Mouse (Mus musculus) CD4-positive helper T cell, adult 2 months (primary cell): ENCODE measurements at regions not wholly inside any gene's neighbourhood (a gene's known extent, or its start where the extent isn't known, plus 50 kb on each side); places are given as distances from the start of the nearest gene placed in this dataset.
A peak's percentile ranks its signal among the peaks of the same experiment; 100 is the strongest.
"Not testable (repeated sequence)": the region's sequence is repeated elsewhere in the genome, so short reads cannot be mapped to it uniquely, and the experiment has no call there.

Experiments
- DNase-seq: peaks from one replicate; pipeline ENCODE4 v3.0.0-alpha.2; 2012; ENCODE audit warnings: low read depth, missing footprints, low spot score

DNA sequence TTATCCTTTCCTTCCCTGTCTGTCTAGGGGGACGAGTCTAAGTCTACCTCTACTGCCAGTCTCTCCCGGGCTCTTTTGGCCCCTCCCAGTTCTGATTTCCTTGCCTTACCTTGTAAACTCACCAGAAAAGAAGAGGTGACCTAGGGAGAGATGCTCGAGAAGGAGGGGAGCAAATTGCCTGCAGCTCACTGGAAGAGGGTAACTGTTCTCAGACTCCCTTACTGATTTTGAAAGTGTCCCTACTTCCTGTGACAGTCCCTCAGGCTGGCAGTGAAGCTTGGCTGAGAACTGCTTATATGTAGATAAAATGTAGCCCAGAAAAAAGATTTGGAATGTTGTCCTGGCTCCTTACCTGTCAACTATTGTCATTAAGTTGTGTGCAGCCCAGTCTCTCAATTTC lies 180.6 kb upstream of the Tab2 start:
- DNase-seq, result no peak

GRCm38 (mm10) chr10:8135272-8135671 lies 179.2 kb upstream of the Tab2 start:
- no peak for DNase-seq

DNA sequence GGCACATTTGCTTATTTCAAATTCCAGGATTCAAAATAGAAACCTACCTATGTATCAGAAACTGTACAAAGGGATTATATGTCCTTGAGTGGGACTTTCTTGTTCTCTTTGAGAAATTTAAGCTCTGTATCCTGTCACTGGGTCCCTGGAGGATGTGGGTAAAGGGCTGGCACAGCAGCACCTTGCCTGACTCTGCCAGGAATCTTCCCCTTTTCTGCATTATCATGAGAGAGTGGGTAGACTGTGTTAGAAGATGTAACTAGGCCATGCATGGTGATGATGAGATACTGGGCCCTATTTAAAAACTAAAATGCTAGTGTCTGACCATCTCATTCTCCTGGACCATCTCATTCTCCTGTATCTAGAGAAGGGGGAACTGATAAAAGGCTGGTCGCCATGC lies 178.4 kb upstream of the Tab2 start:
- no peak for DNase-seq

DNA sequence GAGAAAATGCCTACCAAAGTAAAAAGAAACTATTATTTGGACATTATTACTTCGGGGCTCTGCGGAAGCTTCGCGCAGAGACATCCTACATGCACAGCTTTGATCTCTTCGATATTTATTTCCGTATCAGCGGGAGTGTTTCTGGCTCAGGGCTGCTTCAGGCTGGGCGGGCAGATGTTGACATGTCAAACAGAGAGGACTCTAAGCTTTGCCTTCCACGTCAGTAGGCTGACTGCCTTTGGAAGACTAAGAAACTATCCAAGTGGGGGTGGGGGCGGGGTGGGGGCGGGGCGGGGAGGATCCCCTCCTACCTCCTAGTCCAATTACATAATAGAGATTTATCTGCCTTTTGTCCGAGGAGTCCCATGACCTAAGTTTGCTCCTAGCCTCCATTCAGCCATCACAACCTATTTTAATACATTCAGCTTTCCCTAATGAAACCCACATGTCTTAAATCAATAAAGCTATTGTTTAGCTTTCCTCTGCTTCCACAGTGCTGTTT lies 177.5 kb upstream of the Tab2 start:
- peak; percentile 34 for DNase-seq

- DNase-seq, result no peak
Measured at GRCm38 (mm10) chr10:8132795-8133194, 176.8 kb upstream of the Tab2 start.

DNA sequence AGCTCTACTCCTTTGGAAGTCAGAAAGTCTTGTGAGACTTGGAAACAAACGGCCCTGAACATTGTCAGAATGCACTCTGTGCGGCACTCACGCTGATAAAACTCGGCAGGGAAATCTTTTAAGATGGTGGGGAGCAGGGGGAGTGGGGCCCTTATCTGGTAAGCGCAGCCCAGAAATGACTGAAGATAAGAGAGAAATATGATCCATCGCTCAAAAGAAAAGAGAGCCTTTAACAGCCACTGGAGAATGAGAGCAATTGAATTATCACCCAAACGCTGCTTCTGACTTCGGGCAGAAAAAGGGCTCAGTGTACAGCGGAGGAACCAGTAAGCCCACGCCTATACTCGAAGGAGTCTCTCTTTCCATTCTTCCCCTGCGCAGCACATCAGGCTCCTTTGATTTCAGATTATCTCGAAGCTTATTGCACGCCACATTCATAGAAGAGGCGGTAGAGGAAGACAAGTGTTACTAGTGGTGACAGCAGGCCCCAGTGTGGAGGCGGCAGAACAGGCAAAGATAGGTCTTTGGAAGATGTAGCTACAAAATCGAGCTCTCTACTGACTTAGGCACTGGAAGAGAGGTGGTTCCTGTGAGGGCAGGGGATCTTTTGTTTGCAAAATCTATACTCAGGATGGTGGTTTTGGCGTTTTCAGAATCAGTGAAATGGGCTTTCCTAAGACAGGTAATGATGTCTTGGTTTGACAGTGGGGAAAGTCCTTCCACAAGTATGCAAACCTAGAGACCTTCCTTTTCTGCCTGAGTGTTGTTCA lies 174.6 kb upstream of the Tab2 start:
- peak; percentile 54 for DNase-seq

- peak; percentile 24 for DNase-seq
Measured at GRCm38 (mm10) chr10:8130057-8130456, 174.0 kb upstream of the Tab2 start.

- DNase-seq, result no peak
Measured at GRCm38 (mm10) chr10:8124124-8124523, 168.1 kb upstream of the Tab2 start.

- DNase-seq, result no peak
Measured at GRCm38 (mm10) chr10:8121895-8122294, 165.9 kb upstream of the Tab2 start.

- DNase-seq, result no peak
Measured at GRCm38 (mm10) chr10:8116821-8117220, 160.8 kb upstream of the Tab2 start.

DNA sequence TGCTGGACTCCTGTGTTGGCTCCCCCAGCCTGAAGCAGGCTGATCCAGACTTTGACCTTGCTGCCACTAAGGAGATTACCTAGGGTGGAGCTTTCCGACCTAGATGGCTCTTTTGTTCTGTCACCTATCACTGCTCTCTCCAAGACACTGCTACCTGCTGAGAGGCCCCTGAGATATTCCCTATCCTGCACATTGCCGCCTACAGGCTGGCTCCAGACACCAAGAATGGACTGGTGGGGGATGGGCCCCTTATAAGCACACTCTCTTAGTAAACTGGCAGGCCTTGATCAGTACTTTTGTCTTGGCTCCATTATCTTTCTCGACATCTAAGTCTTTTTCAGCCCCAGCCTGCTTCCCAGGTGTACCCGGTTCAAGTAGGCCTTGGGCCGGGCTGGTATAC lies 158.9 kb upstream of the Tab2 start:
- not testable (repeated sequence) for DNase-seq

- no peak for DNase-seq
Measured at GRCm38 (mm10) chr10:8114530-8114929, 158.5 kb upstream of the Tab2 start.

- no peak for DNase-seq
Measured at GRCm38 (mm10) chr10:8100489-8100888, 144.5 kb upstream of the Tab2 start.

DNA sequence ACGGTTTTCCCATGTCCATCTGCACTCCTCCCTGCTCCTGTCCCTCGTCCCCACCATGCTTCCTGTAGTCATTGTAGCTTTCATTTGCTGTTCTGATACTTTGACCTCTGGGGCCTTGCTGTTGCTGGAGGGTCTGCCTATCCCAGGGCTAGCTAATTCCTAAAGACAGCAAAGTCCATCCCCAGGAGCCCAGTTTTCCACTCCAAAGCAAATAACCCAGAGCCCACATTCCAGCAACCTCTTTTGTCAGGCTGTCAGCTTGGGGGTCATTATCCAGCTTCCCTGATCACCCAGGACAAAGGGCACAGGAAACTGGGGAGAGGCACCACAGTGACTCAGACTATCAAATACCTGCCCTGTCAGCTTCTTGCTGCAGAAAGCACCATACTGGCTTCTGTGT lies 139.9 kb upstream of the Tab2 start:
- DNase-seq, result no peak

DNA sequence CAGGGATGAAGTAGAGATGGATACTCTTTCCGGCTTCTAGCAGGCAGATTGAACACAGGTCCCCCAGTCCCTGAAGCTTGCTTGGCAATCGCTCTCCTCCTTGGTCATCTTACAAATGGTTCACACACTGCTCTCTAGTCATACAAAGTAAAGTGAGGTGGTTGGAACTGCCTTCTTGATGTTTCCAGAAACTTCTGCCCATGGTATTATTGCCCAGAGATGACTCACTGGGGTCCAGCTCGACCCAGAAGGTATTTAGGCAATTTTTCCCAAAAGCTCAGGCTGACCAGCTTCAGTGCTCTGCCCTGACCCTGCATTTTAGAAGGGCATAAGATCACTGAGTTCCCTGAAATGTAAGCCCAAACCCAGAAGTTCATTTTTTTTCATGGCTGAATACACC lies 139.2 kb upstream of the Tab2 start:
- DNase-seq, result no peak

GRCm38 (mm10) chr10:8091871-8092552 lies 136.0 kb upstream of the Tab2 start:
- DNase-seq, result no peak

DNA sequence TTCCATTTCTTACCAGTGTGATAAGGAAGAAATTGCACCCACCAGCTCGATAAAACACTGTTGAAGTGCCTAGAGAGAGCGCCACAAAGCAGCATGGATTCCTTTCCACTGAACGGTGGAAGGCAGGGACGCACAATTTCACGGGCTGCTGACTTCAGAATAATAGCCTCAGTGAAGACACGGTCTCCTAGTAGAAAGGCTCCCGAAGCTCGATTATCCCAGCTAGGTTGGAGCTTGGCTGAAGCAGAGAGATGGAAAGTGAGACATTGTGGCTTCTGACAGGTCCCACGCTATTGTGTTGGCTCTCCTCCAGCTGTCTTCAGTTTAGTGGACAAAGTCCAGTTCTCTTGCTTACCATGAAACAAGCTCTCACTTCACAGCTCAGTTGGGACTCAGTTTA lies 133.3 kb upstream of the Tab2 start:
- DNase-seq, result no peak

GRCm38 (mm10) chr10:8088737-8089136 lies 132.7 kb upstream of the Tab2 start:
- no peak for DNase-seq

DNA sequence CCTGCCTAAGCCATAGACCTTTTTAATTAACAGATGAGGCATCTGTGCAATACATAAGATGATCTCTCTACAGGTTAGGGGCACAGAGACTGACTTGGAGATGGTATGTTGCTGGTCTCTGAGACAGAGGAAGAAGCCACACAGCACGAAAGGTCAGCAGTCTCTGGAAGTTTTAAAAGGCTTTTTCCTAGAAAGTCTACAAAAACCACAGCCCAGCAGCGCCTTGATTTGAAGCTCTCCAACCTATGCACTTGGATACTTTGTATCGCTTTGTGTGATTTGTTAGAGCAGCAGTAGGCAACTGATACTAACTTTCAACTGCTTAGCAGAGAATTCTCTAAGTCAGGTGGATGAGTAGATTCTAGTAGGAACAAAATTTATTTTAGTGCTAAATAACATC lies 132.3 kb upstream of the Tab2 start:
- DNase-seq, result no peak

DNA sequence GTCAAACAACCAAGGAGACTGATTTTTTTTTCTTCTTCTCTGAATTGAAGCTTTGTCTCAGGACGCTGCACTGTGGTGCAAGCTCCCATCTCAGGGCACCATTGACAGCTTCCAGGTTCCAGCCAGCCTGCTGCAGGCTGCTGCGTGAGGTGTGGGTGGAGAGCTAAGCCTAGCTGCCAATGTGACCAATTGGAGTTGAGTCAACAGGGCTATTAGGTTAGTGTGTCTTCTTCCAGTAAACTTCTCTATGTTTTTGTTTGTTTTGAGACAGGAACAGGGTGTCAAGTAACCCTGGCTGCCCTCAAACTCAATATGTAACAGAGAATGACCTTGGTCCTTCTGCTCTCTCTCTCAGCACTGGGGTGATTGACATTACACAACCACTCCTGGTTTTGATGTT lies 131.1 kb upstream of the Tab2 start:
- no peak for DNase-seq

DNA sequence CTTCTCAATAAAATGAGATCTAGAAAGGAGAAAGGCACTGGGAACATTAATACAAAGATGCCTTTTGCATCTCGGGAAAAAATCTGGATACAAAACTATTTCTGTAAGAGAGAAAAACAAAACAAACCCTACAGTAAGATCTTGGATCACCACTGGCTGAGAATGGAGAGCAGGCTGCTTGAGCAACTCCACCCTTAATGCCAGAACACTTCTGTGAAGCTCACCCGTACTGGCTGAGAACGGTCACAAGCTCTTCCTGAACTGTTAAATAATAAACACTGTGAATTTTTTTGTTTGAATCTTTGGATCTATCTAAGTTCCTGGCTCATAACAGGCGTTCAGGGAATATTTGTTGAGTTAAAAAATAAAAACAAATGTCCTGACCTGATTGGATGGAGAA lies 130.4 kb upstream of the Tab2 start:
- no peak for DNase-seq

DNA sequence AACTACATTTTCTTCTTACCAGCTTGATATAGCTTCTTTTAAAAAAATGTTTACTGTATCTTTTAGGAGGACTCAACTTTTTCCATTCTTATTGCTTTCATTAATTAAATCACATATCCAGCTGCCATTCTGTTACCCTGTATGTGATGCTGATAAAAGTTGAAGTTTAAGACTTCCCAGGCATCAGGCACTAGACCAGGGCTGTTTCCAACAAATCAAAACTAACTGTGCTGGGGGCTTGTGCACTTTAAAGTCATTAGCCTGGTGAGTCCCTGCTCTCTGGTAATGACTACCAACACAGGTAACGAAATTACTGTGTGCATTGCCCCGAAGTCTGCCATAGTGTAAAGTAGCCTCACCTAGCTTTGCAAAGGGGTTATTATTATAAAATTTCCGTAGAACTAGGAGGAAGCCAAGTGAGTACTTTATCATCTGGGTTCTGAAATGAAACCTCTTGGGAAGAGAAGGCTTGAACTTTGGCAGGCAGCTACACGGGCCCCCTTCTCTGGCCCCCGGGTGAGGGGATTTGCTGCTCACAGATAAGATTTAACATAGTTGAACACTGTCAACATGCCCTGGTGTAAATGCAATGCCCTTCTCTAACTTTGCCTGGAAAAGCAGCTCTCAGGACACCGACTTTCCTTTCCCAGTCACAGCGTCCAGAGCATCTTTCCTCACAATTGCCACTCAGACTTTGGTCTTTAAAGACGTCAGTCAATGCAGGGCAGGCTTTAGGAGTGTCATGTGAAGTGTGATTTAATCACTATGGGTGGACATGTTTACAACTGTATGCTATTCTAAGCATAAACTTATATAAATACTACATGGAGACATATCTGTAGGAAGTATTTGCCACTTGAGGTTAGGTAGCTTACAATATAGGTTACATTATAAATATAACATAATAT lies 122.1 kb upstream of the Tab2 start:
- DNase-seq, result no peak
